Mouse (Mus musculus): ENCODE results near the gene Zfp385a. TPM values are rescaled to one million over a fixed set of nuclear protein-coding genes. Genes with fewer than 3 reads are reported as not detected.

The Zfp385a gene
- polyA plus RNA-seq, 1 experiment, result 28.1 TPM

DNA sequence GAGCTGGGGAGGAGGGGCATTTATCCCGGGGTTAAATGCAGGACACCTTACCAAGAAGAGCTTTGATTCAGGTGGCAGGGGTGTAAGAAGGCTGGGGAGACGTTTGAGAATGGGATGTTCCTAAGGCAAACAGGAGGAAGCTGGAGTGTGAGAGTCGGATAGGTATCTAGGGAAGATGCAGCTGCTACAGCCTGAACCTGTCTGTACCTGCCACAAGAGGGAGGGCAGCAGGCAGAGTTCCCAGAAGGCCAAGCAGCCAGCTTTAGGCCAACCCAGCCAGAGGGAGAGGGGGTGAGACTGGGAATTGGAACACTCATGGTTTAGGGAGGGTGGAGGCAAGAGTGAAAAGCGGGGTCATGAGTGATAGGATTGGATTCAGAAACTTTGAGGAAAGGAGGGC is 893 bp upstream of the Zfp385a start:
- no peak for TF ChIP-seq CTCF (IDR thresholded peaks at IDR 0.05; ENCODE audit: extremely low read depth, insufficient read depth, insufficient read length, insufficient replicate concordance)
- no peak for DNase-seq (ENCODE audit: low read depth in 1 of 2, low spot score in 2 of 2)
- Histone ChIP-seq H3K27ac (ENCODE audit: insufficient read depth, low read length) (no peak overlapping the region), H3K36me3 (ENCODE audit: control insufficient read depth, insufficient read depth, low read length) (no peaks in the 10 kb centered on the region), H3K4me1 (ENCODE audit: control insufficient read depth, insufficient read depth, insufficient read length) (peaks cover 7% of the 10 kb centered on the region; the same call in 1 of the 2 replicates), H3K4me3 (ENCODE audit: extremely low read depth, insufficient read depth, insufficient read length) (no peak overlapping the region), H3K27me3 (ENCODE audit: control insufficient read depth, insufficient read depth, low read length) (no peaks in the 10 kb centered on the region)
- WGBS, result 37% methylated on average over 4 of the region's 4 CpGs

DNA sequence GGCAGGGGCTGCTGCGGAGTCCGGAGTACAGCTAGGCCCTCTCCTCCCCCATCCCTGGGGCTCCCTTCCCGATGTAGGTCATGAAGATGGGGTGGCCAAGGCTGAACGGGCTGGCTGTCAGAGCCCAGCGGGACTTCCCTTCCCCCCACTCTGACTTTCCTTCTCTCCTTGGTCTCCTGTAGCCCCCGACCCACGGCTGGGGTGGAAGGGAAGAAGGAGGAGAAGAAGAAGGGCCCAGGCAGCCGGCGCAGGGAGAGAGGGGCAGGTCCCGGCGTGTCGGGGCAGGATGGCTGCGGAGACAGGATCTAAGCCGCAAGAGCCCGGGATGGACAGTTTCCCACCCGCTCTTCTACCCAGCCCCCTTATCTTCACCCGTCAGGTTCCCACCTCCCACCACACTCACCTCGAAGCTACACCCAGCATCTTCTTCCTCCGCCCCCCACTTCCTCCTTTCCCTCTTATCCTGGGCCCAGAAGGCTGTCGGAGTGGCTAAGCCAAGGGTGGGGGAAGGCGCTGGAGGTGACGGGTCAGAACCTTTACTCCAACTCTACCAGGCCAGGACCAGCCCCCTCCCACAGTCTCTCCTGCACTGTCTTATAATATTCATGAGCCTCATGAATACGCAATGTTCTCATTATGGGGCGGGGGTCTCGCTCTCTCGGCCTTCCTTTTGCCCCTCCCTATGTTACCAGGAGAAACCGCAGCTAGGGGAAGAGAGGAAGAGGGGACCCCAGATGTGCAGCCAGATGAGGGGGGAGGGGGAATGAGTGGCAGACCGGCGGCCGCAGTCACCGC is 530 bp downstream of the Zfp385a start:
- H3K36me3 ChIP-seq (ENCODE audit: control insufficient read depth, insufficient read depth, low read length), result no peaks in the 10 kb centered on the region
- TF ChIP-seq POLR2A (IDR thresholded peaks at IDR 0.05; ENCODE audit: low read depth, low read length) (no peak), CTCF (IDR thresholded peaks at IDR 0.05; ENCODE audit: extremely low read depth, insufficient read depth, insufficient read length, insufficient replicate concordance) (no peak)
- peaks cover 14% of the 10 kb centered on the region; the same call in 1 of the 2 replicates for H3K4me1 ChIP-seq (ENCODE audit: control insufficient read depth, insufficient read depth, insufficient read length)
- DNase-seq (ENCODE audit: low read depth in 1 of 2, low spot score in 2 of 2), result no peak
- peak overlapping the region; percentile 71 for H3K4me3 ChIP-seq (ENCODE audit: extremely low read depth, insufficient read depth, insufficient read length)
- WGBS, result 14% methylated on average over 31 of the region's 31 CpGs
- H3K27me3 ChIP-seq (ENCODE audit: control insufficient read depth, insufficient read depth, low read length), result no peaks in the 10 kb centered on the region
- no peak overlapping the region for H3K27ac ChIP-seq (ENCODE audit: insufficient read depth, low read length)

DNA sequence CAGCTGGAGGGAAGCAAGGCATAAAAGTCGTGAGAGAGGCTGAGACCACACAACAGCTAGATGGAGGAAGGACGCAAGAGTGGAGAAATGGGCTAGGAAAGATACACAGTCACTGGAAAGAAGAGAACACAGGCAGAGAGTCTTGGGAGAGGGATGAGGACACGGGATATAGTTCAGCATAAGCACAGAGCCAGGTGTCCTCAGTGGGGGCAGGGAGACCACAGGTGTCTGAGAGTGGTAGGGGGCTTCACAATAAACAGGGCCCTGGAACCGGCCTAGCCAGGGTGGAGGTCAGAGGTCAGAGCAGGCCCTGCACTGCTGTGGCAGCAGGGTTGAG is 1.1 kb downstream of the Zfp385a start:
- Histone ChIP-seq H3K27ac (ENCODE audit: insufficient read depth, low read length) (no peak overlapping the region), H3K27me3 (ENCODE audit: control insufficient read depth, insufficient read depth, low read length) (no peaks in the 10 kb centered on the region), H3K4me1 (ENCODE audit: control insufficient read depth, insufficient read depth, insufficient read length) (peaks cover 20% of the 10 kb centered on the region; the same call in 1 of the 2 replicates), H3K4me3 (ENCODE audit: extremely low read depth, insufficient read depth, insufficient read length) (peak overlapping the region; percentile 71; the same call in 1 of the 2 replicates), H3K36me3 (ENCODE audit: control insufficient read depth, insufficient read depth, low read length) (no peaks in the 10 kb centered on the region)
- WGBS, result 59% methylated on average over 4 of the region's 4 CpGs
- no peak for TF ChIP-seq POLR2A (IDR thresholded peaks at IDR 0.05; ENCODE audit: low read depth, low read length)
- no peak for TF ChIP-seq CTCF (IDR thresholded peaks at IDR 0.05; ENCODE audit: extremely low read depth, insufficient read depth, insufficient read length, insufficient replicate concordance)
- no peak for DNase-seq (ENCODE audit: low read depth in 1 of 2, low spot score in 2 of 2)

DNA sequence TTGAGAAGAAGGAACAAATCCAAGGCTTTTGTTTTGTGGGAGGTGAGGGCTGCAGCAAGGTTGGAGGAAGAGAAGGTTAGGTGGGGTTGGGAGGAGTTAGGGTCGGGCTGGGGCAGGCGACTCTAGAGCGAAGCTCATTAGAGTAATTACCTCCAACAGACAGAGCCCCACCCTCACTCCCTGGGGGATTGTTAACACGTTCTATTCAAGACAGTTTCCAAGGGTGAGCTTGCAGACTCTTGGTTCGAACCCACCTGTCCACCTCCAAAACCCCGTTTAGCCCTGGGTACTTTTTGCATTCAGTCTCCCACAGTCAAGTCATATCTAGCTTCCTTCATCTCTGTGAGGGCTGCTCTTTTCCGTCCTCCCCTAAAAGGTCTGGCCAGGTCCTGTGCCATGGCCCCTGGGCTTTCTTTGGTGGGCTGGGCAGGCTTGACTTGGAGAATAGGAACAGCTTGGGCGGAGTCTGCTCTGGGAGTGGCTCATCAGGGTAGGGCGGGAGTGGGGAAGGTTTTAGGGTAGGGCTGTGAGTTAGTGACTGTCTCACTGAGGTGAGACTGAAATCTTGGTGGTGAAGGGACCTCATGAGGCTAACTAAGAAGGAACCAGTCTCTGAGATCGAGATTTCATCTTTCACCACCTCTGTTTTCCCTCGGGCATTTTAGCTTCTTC is 2.8 kb downstream of the Zfp385a start:
- no peak for DNase-seq (ENCODE audit: low read depth in 1 of 2, low spot score in 2 of 2)

DNA sequence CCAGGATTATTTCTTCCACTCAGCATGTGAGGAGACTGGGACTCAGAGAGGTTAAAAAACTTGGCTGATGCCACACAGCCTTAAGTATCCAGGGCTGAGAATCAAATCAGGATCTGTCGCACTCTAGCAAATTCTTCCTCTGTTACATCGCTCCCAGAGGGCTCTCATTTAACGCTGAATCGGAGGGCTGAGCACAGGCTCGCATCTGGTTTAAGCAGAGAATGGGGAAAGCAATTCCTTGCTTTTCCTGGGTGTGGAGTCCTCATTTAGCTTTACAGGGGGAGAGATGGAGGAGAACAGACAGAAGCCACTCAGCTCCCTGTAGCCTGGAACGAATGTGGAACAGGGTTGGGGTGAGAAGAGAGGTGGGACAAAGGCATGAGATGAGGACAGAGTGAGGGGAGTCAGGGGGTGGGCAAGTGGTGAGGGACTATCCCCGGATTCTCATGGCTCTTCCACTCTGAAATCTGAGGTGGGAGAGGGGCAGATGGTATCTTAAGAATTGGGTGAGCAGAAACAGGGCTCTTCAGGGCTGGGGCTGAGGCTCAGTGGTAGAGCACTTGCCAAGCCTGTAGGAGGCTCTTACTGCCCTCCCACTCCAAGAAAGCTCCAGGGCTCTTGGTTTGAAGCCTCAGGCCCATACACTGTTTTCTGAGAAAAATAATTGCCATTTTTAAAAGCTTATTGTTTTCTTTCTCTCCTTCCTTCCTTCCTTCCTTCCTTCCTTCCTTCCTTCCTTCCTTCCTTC is 4.2 kb downstream of the Zfp385a start:
- Histone ChIP-seq H3K27me3 (ENCODE audit: control insufficient read depth, insufficient read depth, low read length) (no peaks in the 10 kb centered on the region), H3K36me3 (ENCODE audit: control insufficient read depth, insufficient read depth, low read length) (no peaks in the 10 kb centered on the region), H3K27ac (ENCODE audit: insufficient read depth, low read length) (no peak overlapping the region), H3K4me1 (ENCODE audit: control insufficient read depth, insufficient read depth, insufficient read length) (peaks cover 27% of the 10 kb centered on the region; the same call in 1 of the 2 replicates), H3K4me3 (ENCODE audit: extremely low read depth, insufficient read depth, insufficient read length) (no peak overlapping the region)
- TF ChIP-seq CTCF (IDR thresholded peaks at IDR 0.05; ENCODE audit: extremely low read depth, insufficient read depth, insufficient read length, insufficient replicate concordance), result no peak
- no peak for TF ChIP-seq POLR2A (IDR thresholded peaks at IDR 0.05; ENCODE audit: low read depth, low read length)
- WGBS, result 87% methylated on average over 7 of the region's 7 CpGs
- DNase-seq (ENCODE audit: low read depth in 1 of 2, low spot score in 2 of 2), result no peak

More for the DNA sequence above, 2.8 kb downstream of the Zfp385a start:
- TF ChIP-seq POLR2A (IDR thresholded peaks at IDR 0.05; ENCODE audit: low read depth, low read length), result no peak
- TF ChIP-seq CTCF (IDR thresholded peaks at IDR 0.05; ENCODE audit: extremely low read depth, insufficient read depth, insufficient read length, insufficient replicate concordance), result no peak
- 49% methylated on average over 11 of the region's 11 CpGs for WGBS
- no peak overlapping the region for H3K4me3 ChIP-seq (ENCODE audit: extremely low read depth, insufficient read depth, insufficient read length)
- H3K27me3 ChIP-seq (ENCODE audit: control insufficient read depth, insufficient read depth, low read length), result no peaks in the 10 kb centered on the region
- H3K27ac ChIP-seq (ENCODE audit: insufficient read depth, low read length), result no peak overlapping the region
- no peaks in the 10 kb centered on the region for H3K36me3 ChIP-seq (ENCODE audit: control insufficient read depth, insufficient read depth, low read length)
- peaks cover 25% of the 10 kb centered on the region; the same call in 1 of the 2 replicates for H3K4me1 ChIP-seq (ENCODE audit: control insufficient read depth, insufficient read depth, insufficient read length)

DNA sequence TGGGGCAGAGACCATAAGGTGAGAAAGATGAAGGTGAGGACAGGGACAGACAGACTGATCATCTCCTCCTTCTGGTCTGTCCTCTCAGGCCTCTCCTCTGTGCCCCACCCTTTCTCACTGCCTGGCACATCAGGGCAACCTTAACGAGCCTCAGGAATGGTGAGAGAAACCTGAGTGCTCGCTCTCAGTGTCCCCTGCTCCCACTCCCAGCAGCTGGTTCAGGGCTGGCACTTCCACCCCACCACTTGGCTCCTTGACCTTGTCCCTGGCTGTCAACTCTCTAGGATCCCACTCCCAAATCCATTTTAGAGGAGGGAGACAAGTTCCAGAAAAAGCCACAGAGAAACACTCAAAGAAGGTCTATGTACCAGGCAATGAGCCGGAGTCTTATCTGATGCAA is 4.9 kb downstream of the Zfp385a start:
- Histone ChIP-seq H3K4me3 (ENCODE audit: extremely low read depth, insufficient read depth, insufficient read length) (no peak overlapping the region), H3K27ac (ENCODE audit: insufficient read depth, low read length) (no peak overlapping the region), H3K36me3 (ENCODE audit: control insufficient read depth, insufficient read depth, low read length) (no peaks in the 10 kb centered on the region), H3K27me3 (ENCODE audit: control insufficient read depth, insufficient read depth, low read length) (no peaks in the 10 kb centered on the region), H3K4me1 (ENCODE audit: control insufficient read depth, insufficient read depth, insufficient read length) (peaks cover 25% of the 10 kb centered on the region; the same call in 1 of the 2 replicates)
- TF ChIP-seq POLR2A (IDR thresholded peaks at IDR 0.05; ENCODE audit: low read depth, low read length) (no peak), CTCF (IDR thresholded peaks at IDR 0.05; ENCODE audit: extremely low read depth, insufficient read depth, insufficient read length, insufficient replicate concordance) (no peak)
- DNase-seq (ENCODE audit: low read depth in 1 of 2, low spot score in 2 of 2), result no peak
- WGBS, result 81% methylated on average over 3 of the region's 3 CpGs
